Mouse (Mus musculus) embryonic facial prominence, embryonic 11.5 days (tissue): Measurements from ENCODE around the gene Nme4. TPM values are rescaled to one million over a fixed set of nuclear protein-coding genes. Genes with fewer than 3 reads are reported as not detected.

Source experiments
- ATAC-seq: fragments of 200-750 bp; cut with Nextera tagmentation; replicated peaks from 2 replicates; pipeline ENCODE4 v1.8.0; 2017; ENCODE audit warnings: low read depth; ENCODE audit not compliant: insufficient number of reproducible peaks, low FRiP score, low TSS enrichment
- DNase-seq: peaks from one replicate; pipeline ENCODE4 v3.0.0-alpha.2; 2015; ENCODE audit warnings: low spot score
- H3K27ac ChIP-seq: fragments of 300-500 bp; sonication (generic); replicated peaks from 2 replicates; pipeline ENCODE4 v1.5.1; 2014; ENCODE audit warnings: mild to moderate bottlenecking, low read depth, low read length, control low read depth
- H3K27me3 ChIP-seq: fragments of 300-500 bp; sonication (generic); 2 replicates; pipeline ENCODE4 v1.6.1; 2014; ENCODE audit warnings: mild to moderate bottlenecking, low read length, moderate library complexity, mixed read lengths; ENCODE audit not compliant: control insufficient read depth, insufficient read depth
- H3K36me3 ChIP-seq: fragments of 300-500 bp; sonication (generic); replicated peaks from 2 replicates; pipeline ENCODE4 v1.6.1; 2014; ENCODE audit warnings: low read depth, mild to moderate bottlenecking, low read length, moderate library complexity, mixed read lengths; ENCODE audit not compliant: control insufficient read depth, insufficient read depth
- H3K4me1 ChIP-seq: fragments of 300-500 bp; sonication (generic); 2 replicates; pipeline ENCODE4 v1.6.1; 2014; ENCODE audit warnings: low read length, mixed read lengths; ENCODE audit not compliant: control insufficient read depth, insufficient read depth
- H3K4me2 ChIP-seq: fragments of 300-500 bp; sonication (generic); 2 replicates; pipeline ENCODE4 v1.6.1; 2014; ENCODE audit warnings: low read depth, mild to moderate bottlenecking, control low read depth, low read length, moderate library complexity
- H3K4me3 ChIP-seq: fragments of 300-500 bp; sonication (generic); 2 replicates; pipeline ENCODE4 v1.5.1; 2014; ENCODE audit warnings: low read depth, low read length, control low read depth
- H3K9ac ChIP-seq: fragments of 300-500 bp; sonication (generic); replicated peaks from 2 replicates; pipeline ENCODE4 v1.6.1; 2014; ENCODE audit warnings: mild to moderate bottlenecking, control low read depth, low read length
- H3K9me3 ChIP-seq: fragments of 300-500 bp; sonication (generic); replicated peaks from 2 replicates; pipeline ENCODE4 v1.6.1; 2016; ENCODE audit warnings: mild to moderate bottlenecking, low read length, inconsistent platforms, mixed read lengths; ENCODE audit not compliant: control insufficient read depth
- WGBS: fragments of 180-500 bp; shearing (Covaris S2); extraction: QIAGEN DNeasy Blood & Tissue Kit; methylation state at CpG from one replicate; pipeline ENCODE4 v1.1.7; 2014; 5-methylcytosine and 5-hydroxymethylcytosine counted together
- polyA plus RNA-seq: library from polyadenylated mRNA; unstranded; fragments of >200 nt; fragmentation: Nextera tagmentation; extraction: Ambion mirVana; gene quantifications from 2 replicates; pipeline ENCODE4 v1.2.1, GENCODE M21; 2014

Nme4 gene
- polyA plus RNA-seq, 1 experiment from 2014 or later = 91.2 TPM

DNA sequence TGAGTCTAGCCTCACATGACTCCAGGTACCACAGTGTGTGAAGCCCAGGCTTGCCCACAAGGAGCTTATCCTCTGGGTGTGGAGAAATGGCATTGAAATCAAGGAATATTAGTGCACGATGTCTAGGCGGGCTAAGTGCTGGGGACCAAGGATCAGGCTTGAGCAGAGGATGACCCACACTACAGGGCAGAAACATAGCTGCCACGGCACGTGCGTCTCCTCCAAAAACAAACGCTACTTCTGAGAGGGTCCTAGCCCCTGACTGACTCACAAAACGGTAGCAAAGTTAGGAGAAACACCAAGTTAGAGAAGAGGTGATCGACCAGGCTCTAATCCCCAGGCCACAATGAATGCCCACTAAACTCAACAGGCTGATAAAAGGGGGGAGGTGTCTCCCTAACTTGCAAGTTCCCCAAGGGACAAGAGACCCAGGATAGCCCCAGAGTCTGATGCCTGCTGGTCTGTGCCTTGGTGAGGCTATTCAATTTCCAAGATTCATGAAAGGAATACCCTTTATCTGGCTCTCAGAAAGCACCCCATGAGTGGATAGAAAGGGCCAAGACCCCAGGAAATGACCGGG is 781 bp downstream of the Nme4 start:
- Histone ChIP-seq H3K4me2 (peak overlapping the region; percentile 46), H3K4me3 (peak overlapping the region; percentile 48), H3K27ac (no peak overlapping the region), H3K4me1 (no peaks in the 10 kb centered on the region), H3K9ac (peak overlapping the region; percentile 80), H3K27me3 (no peaks in the 10 kb centered on the region), H3K36me3 (no peaks in the 10 kb centered on the region), H3K9me3 (no peaks in the 10 kb centered on the region)
- DNase-seq (peak; percentile 4), ATAC-seq (0 out of 2 replicates have a peak, but pooled peaks have one; percentile 7)
- WGBS = 21% methylated on average over 9 of the region's 9 CpGs

DNA sequence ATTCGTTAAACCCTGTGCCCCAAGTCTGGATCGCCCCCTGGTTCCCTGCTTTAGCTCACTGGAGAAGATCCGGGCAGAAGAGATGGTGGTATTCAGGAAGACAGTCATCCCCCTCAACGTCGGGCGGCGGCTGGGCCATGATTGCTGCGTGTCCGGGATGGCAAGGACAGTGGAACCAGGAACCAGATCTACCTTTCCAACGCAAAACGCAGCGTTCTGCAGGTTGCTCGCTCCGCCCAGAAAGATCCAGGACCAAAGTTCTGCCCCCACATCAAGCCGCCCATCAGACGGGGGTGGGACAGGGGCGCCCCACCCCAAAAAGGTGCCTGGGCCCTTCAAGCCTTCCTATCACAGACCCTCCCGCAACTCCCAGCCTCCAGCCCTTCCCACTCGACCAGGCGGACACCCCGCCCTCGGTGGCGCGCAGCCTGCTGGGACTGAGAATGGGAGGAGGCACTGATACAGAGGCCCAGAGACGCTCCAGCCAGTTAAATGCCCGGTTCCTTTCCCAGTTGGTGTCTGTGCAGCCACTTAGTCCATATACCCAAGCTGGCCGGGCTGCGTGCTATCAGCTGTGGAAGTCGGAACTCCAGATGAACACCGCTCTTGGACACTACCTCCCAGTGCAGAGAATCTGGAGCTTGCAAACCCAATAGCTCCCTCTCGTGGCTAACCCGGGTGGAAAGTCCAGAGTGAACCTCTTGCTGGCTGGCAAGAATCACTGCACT is 5.3 kb downstream of the Nme4 start, which contains the start of gene Decr2:
TSS of gene Decr2 (minus strand) at position 433 of the 728 bp plus-strand sequence.
- Histone ChIP-seq H3K36me3 (no peaks in the 10 kb centered on the region), H3K9ac (peak within 1 kb of the TSS; percentile 64), H3K4me3 (peak within 1 kb of the TSS; percentile 43), H3K27me3 (no peaks in the 10 kb centered on the region), H3K4me1 (no peaks in the 10 kb centered on the region), H3K27ac (0 out of 2 replicates have a peak within 1 kb of the TSS, but pooled peaks have one; percentile 16), H3K9me3 (no peaks in the 10 kb centered on the region), H3K4me2 (peak within 1 kb of the TSS; percentile 70)
- DNase-seq (peak; percentile 95), ATAC-seq (peak; percentile 87)
- under 1% methylated on average over 32 of the region's 32 CpGs for WGBS

DNA sequence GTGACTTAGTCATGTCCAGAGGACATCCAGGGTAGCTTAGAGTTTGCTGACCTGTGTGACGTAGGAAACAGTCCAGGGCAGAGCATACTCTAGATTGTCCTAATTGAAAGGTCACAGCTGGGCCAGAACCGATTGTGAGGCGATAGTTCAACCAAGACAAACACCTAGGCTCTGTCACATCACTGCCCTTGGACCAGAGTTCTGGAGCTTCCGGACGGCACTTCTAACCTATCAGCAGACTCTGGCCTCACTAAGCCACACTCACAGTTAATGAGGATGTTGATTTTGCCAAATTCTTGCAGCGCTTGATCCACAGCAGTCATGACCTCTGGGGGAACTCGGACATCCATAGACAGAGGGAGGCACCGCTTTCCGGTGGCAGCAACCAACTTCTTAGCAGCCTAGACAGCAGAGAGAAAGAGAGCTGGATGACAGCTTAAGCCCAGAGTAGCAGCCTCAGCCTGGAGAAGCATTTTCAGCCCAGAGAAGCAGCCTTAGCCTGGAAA is 8.3 kb downstream of the Nme4 start:
- ATAC-seq = no peak
- 85% methylated on average over 9 of the region's 9 CpGs for WGBS
- DNase-seq = no peak

DNA sequence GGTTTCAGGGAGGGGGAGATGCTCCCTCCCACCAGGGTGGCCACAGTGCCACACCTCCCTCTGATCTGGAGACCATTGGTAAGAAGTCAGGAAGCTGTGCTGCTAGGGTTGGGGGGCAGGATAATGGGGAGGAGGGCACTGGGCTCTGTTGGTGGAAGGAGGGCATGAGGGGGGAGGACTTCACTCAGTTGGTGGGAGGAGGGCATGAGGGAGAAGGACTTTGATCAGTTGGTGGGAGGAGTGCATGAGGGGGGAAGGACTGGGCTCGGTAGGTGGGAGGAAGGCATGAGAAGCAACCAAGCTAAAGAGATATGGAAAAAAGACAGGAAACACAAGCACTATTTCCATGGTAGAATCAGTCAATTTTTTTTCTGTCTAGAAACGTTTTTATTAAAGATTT is 14.5 kb downstream of the Nme4 start:
- no peak for DNase-seq
- WGBS = 48% methylated on average over 2 of the region's 2 CpGs

More for the DNA sequence above, 8.3 kb downstream of the Nme4 start:
- no peaks in the 10 kb centered on the region for H3K4me1 ChIP-seq
- H3K27me3 ChIP-seq = no peaks in the 10 kb centered on the region
- no peak overlapping the region for H3K9ac ChIP-seq
- no peaks in the 10 kb centered on the region for H3K9me3 ChIP-seq
- H3K27ac ChIP-seq = no peak overlapping the region
- no peak overlapping the region for H3K4me2 ChIP-seq
- no peaks in the 10 kb centered on the region for H3K36me3 ChIP-seq
- no peak overlapping the region for H3K4me3 ChIP-seq

DNA sequence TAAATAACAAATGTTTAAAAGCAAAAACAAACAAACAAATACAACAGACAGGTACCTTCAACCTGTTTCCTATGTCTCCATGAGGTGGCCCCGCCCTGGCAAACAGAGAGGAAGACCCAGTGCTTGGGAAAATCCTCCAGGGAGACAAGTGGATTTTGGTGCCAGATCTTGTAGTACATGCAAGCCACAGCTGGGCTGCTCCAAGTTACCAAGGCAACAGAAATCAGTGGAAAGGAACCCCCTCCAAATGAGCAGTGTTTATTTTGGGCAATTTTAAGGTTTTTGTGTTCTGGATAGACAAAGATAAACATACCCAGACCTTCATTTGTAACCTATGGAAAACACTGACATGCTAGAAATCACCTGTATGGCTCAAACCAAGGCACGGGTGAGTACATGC is 16.6 kb downstream of the Nme4 start:
- ATAC-seq = no peak

More for the DNA sequence above, 14.5 kb downstream of the Nme4 start:
- Histone ChIP-seq H3K4me1 (no peaks in the 10 kb centered on the region), H3K27ac (no peak overlapping the region), H3K9ac (no peak overlapping the region), H3K4me2 (no peak overlapping the region), H3K9me3 (no peaks in the 10 kb centered on the region), H3K4me3 (no peak overlapping the region), H3K27me3 (no peaks in the 10 kb centered on the region), H3K36me3 (no peaks in the 10 kb centered on the region)
- no peak for ATAC-seq

DNA sequence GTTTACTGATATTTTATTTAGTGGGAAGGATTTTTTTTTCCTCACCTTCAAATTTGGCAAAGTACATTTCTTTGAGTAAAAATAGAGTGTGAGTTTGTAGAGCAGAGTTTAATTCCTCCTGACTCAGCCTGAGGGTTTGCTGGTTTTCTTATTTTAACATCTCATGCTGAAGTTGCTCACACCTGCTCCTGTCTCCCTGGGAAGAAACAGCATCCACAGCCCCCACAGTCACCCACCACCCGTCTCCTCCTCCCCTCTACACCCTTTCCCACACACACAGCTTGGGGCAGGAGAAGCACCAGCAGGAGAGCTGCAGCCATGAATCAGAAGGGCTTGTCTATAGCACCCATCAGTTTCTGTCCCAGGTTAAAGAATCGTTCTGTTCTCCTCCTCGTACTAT is 20.2 kb downstream of the Nme4 start:
- Histone ChIP-seq H3K9me3 (no peaks in the 10 kb centered on the region), H3K4me3 (no peak overlapping the region), H3K36me3 (no peaks in the 10 kb centered on the region), H3K4me1 (no peaks in the 10 kb centered on the region), H3K4me2 (no peak overlapping the region), H3K27ac (no peak overlapping the region), H3K9ac (no peak overlapping the region), H3K27me3 (no peaks in the 10 kb centered on the region)
- WGBS = 74% methylated on average over 3 of the region's 3 CpGs
- ATAC-seq (no peak), DNase-seq (no peak)

More for the DNA sequence above, 16.6 kb downstream of the Nme4 start:
- Histone ChIP-seq H3K9ac (no peak overlapping the region), H3K4me1 (no peaks in the 10 kb centered on the region), H3K4me3 (no peak overlapping the region), H3K9me3 (no peaks in the 10 kb centered on the region), H3K27ac (no peak overlapping the region), H3K27me3 (no peaks in the 10 kb centered on the region), H3K4me2 (no peak overlapping the region), H3K36me3 (no peaks in the 10 kb centered on the region)
- DNase-seq = no peak
- 79% methylated on average over 2 of the region's 2 CpGs for WGBS

DNA sequence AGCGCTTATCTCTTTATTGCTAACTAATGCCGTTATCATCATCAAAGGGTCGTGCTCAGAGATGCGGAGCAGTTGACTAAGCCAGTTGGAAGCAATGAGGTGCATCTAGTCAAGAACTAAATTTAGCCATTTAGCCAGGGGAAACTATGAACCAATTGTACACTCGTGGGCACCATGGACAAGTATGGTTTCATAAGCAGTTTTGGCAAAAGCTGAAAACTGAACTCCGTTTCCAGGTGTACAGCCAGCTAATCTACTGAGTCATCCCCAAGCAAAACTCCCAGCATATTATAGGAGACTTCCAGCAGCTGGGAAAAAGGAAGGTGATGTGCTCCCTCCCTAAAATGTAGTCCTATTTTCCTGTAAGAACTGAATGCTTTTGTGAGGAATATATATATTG is 25.3 kb downstream of the Nme4 start:
- Histone ChIP-seq H3K4me2 (peak overlapping the region; percentile 95), H3K27ac (no peak overlapping the region), H3K4me3 (peak overlapping the region; percentile 87; the same call in 1 of the 2 replicates), H3K4me1 (no peaks in the 10 kb centered on the region), H3K36me3 (no peaks in the 10 kb centered on the region), H3K9me3 (no peaks in the 10 kb centered on the region), H3K27me3 (no peaks in the 10 kb centered on the region), H3K9ac (no peak overlapping the region; the same call in 1 of the 2 replicates)
- 46% methylated on average over 6 of the region's 6 CpGs for WGBS
- ATAC-seq (no peak), DNase-seq (no peak)
